Mouse (Mus musculus) lung, postnatal 0 days (tissue): Measurements from ENCODE around the gene Nrcam. TPM values are rescaled to one million over a fixed set of nuclear protein-coding genes. Genes with fewer than 3 reads are reported as not detected.

Experiments used
- ATAC-seq: fragments of 200-750 bp; cut with Nextera tagmentation; 2 replicates; pipeline ENCODE4 v1.8.0; 2017; ENCODE audit warnings: moderate library complexity
- DNase-seq: peaks from one replicate; pipeline ENCODE4 v3.0.0-alpha.2; 2016; ENCODE audit warnings: low spot score
- H3K27ac ChIP-seq: fragments of 300-500 bp; sonication (generic); 2 replicates; pipeline ENCODE4 v1.5.1; 2014; ENCODE audit warnings: antibody characterized with exemption, mild to moderate bottlenecking, low read length, mixed read lengths
- H3K27me3 ChIP-seq: fragments of 300-500 bp; sonication (generic); replicated peaks from 2 replicates; pipeline ENCODE4 v1.6.1; 2014; ENCODE audit warnings: low read length, mixed read lengths; ENCODE audit not compliant: insufficient read depth
- H3K36me3 ChIP-seq: fragments of 300-500 bp; sonication (generic); 2 replicates; pipeline ENCODE4 v1.6.1; 2014; ENCODE audit warnings: low read length, mixed read lengths; ENCODE audit not compliant: insufficient read depth
- H3K4me1 ChIP-seq: fragments of 300-500 bp; sonication (generic); 2 replicates; pipeline ENCODE4 v1.6.1; 2014; ENCODE audit warnings: antibody characterized with exemption, low read depth, low read length, mixed read lengths; ENCODE audit not compliant: insufficient read depth
- H3K4me2 ChIP-seq: fragments of 300-500 bp; sonication (generic); replicated peaks from 2 replicates; pipeline ENCODE4 v1.6.1; 2014; ENCODE audit warnings: low read depth, mild to moderate bottlenecking, low read length, moderate library complexity, mixed read lengths
- H3K4me3 ChIP-seq: fragments of 300-500 bp; sonication (generic); 2 replicates; pipeline ENCODE4 v1.5.1; 2014; ENCODE audit warnings: low read depth, low read length
- H3K9ac ChIP-seq: fragments of 300-500 bp; sonication (generic); replicated peaks from 2 replicates; pipeline ENCODE4 v1.6.1; 2014; ENCODE audit warnings: low read depth, mild to moderate bottlenecking
- H3K9me3 ChIP-seq: fragments of 300-500 bp; sonication (generic); 2 replicates; pipeline ENCODE4 v1.6.1; 2016; ENCODE audit warnings: low read length, mixed read lengths
- CTCF ChIP-seq: IDR thresholded peaks from 2 replicates; pipeline ENCODE4 v1.5.1; 2016; ENCODE audit warnings: antibody characterized with exemption, mild to moderate bottlenecking
- EP300 ChIP-seq: IDR thresholded peaks from 2 replicates; pipeline ENCODE4 v1.6.1; 2016; ENCODE audit warnings: antibody characterized with exemption, mild to moderate bottlenecking, control low read depth
- WGBS: fragments of 180-500 bp; shearing (Covaris S2); extraction: QIAGEN DNeasy Blood & Tissue Kit; methylation state at CpG from one replicate; pipeline ENCODE4 v1.1.7; 2014; 5-methylcytosine and 5-hydroxymethylcytosine counted together
- polyA plus RNA-seq: library from polyadenylated mRNA; unstranded; fragments of >200 nt; fragmentation: Nextera tagmentation; extraction: Ambion mirVana; gene quantifications from 2 replicates; pipeline ENCODE4 v1.2.1, GENCODE M21; 2015

The Nrcam gene
- polyA plus RNA-seq, 1 experiment from 2014 or later = 10.3 TPM

DNA sequence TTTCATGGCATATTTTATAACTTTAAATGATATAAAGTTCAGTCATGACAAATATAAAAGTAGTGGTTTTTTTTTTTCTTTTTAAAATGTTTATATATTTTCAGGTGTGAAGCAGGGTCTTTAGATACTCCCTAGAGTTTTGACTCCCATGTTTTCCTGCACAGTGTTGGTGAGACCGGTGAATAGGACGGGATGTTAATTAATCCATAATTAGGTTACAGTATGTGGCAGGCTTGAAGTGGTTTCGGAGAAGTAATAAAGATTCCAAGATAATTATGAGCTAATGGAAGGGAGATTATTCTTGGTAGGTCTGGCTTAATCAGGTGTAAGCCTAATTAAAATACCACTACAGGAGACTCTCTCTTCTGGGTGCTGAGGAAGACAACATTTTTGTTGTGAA, 17.5 kb downstream of the Nrcam start:
- no peak overlapping the region for H3K27ac ChIP-seq
- H3K4me3 ChIP-seq = no peak overlapping the region
- H3K4me1 ChIP-seq = no peaks in the 10 kb centered on the region
- no peaks in the 10 kb centered on the region for H3K27me3 ChIP-seq
- no peak overlapping the region for H3K9ac ChIP-seq
- ATAC-seq (no peak), DNase-seq (no peak)
- no peaks in the 10 kb centered on the region for H3K9me3 ChIP-seq
- no peak for TF ChIP-seq EP300
- no peak for TF ChIP-seq CTCF
- WGBS = 93% methylated on average over 3 of the region's 3 CpGs
- no peak overlapping the region for H3K4me2 ChIP-seq
- no peaks in the 10 kb centered on the region for H3K36me3 ChIP-seq

DNA sequence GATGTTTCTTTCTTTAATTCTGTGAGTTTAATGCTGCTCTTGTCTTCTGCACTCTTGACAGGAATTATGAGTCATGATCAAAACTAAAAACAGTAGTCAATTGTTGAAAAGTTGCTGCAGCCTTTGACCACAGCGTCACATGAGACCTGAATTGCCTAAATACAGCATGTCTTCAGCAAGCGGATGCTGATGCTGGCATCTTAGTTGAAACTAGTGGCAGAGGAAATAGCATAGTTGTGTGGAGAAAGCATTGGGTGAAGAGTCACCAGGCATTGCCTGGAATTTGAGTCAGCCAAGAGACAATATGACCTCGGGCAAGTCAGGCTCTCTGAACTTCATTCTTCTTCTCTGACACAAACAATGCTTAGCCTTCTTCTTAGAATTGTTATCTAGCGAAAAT, 26.4 kb downstream of the Nrcam start:
- DNase-seq = no peak
- TF ChIP-seq CTCF = no peak
- no peak for TF ChIP-seq EP300
- 71% methylated on average over 4 of the region's 4 CpGs for WGBS

DNA sequence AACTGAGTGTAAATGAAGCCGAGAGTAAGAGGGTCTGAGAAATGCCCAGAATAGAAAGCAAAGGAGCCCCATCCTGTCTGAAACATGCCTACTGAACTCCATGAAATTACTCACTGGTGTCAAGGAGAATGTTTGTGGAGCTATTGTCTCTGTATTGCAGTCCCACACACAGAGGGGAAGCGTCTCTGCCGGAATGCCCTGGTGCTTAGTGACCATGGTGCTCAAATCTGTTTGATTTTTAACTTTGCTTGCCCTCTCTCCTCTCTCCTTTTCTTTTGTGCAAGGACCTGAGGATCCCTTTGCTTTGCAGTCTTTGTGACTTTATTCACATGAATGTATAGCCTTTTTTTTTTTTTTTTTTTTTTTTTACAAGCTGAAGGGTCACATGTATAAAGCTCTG, 28.8 kb downstream of the Nrcam start:
- no peaks in the 10 kb centered on the region for H3K27me3 ChIP-seq
- H3K27ac ChIP-seq = no peak overlapping the region
- TF ChIP-seq EP300 (no peak), CTCF (no peak)
- H3K4me2 ChIP-seq = no peak overlapping the region
- H3K9me3 ChIP-seq = no peaks in the 10 kb centered on the region
- no peak overlapping the region for H3K4me3 ChIP-seq
- WGBS = 42% methylated on average over 3 of the region's 3 CpGs
- H3K36me3 ChIP-seq = no peaks in the 10 kb centered on the region
- H3K4me1 ChIP-seq = no peaks in the 10 kb centered on the region
- DNase-seq = no peak
- H3K9ac ChIP-seq = no peak overlapping the region
- ATAC-seq = no peak

More for the DNA sequence above, 26.4 kb downstream of the Nrcam start:
- H3K27ac ChIP-seq = no peak overlapping the region
- no peaks in the 10 kb centered on the region for H3K9me3 ChIP-seq
- H3K4me1 ChIP-seq = no peaks in the 10 kb centered on the region
- ATAC-seq = no peak
- no peak overlapping the region for H3K4me2 ChIP-seq
- no peak overlapping the region for H3K4me3 ChIP-seq
- no peaks in the 10 kb centered on the region for H3K27me3 ChIP-seq
- H3K36me3 ChIP-seq = no peaks in the 10 kb centered on the region
- H3K9ac ChIP-seq = no peak overlapping the region

DNA sequence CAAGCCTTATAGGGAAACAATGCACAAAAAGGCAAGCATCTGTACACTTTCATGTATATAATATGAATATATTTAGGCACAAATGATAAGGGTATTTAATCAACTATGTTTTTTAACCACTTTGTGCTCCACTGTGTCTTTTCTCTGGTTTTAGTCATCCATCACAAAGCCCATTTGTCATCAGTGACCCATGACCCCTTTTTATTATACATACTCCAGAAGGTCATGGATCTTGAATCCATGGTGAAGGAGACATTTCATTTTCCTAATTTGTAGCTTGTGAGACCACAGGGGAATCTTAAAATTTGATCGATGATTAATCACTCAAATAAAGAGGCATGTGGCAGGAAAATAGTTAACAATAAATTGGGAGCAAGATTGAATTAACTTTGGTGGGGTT, 29.2 kb downstream of the Nrcam start:
- H3K27ac ChIP-seq = no peak overlapping the region
- no peaks in the 10 kb centered on the region for H3K4me1 ChIP-seq
- no peaks in the 10 kb centered on the region for H3K9me3 ChIP-seq
- H3K9ac ChIP-seq = no peak overlapping the region
- ATAC-seq (no peak), DNase-seq (no peak)
- 98% methylated on average over 1 of the region's 1 CpGs for WGBS
- H3K27me3 ChIP-seq = no peaks in the 10 kb centered on the region
- no peaks in the 10 kb centered on the region for H3K36me3 ChIP-seq
- TF ChIP-seq EP300 (no peak), CTCF (no peak)
- H3K4me3 ChIP-seq = no peak overlapping the region
- H3K4me2 ChIP-seq = no peak overlapping the region

DNA sequence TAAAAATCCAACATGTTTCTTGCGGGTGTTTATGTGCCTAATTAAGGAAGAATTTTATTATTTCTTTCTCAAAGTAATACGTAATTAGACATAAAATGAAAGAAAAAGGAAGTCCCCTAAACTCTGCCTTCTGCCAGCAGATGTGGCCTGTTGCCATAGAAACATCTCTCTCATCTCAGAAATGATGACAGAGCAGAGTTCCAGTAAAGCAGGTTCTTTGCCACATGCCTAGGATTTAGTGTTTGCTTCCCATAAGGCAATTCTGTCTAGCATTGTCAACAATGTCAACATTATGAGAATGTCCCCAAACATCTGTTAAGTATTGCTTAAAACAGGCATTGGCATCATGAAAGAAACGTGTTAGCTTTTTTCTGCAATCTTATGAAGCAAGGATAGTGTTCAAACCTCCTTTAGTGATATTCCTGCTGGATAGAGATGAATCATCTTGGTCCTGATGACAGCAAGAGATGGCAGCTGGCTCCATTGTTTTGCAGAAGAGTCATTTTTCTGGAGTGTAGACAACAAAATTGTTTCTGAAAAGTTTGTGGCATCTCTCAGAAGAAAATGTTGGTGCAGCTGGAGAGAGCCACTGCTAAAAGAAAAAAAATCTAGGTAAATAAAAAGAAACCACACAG, 42.5 kb downstream of the Nrcam start:
- Histone ChIP-seq H3K36me3 (no peaks in the 10 kb centered on the region), H3K27ac (no peak overlapping the region), H3K9ac (no peak overlapping the region), H3K27me3 (no peaks in the 10 kb centered on the region), H3K9me3 (no peaks in the 10 kb centered on the region), H3K4me2 (no peak overlapping the region), H3K4me1 (no peaks in the 10 kb centered on the region), H3K4me3 (no peak overlapping the region)
- ATAC-seq (no peak), DNase-seq (peak; percentile 28)
- 51% methylated on average over 3 of the region's 3 CpGs for WGBS
- TF ChIP-seq EP300 (no peak), CTCF (no peak)

DNA sequence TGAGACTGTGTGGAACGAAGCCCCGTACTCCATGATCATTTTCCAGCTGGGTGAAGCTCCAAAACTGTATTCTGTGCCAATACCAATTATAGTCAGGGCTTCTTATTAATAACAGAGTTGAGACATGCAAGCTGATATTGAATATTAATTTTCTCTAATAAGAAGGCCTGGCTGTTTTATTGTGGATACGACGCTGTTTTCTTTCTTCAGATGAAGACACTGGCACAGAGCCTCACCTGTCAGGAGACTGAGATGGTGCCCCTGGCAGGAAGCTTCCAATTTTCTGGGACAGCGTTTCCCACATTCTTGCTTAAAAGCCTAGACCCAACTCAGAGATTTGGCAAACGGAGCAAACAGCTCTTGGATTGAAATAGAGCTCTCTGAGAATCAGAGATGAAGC, 47.3 kb downstream of the Nrcam start:
- H3K9me3 ChIP-seq = no peaks in the 10 kb centered on the region
- 83% methylated on average over 6 of the region's 6 CpGs for WGBS
- ATAC-seq (no peak), DNase-seq (no peak)
- no peak overlapping the region for H3K27ac ChIP-seq
- no peaks in the 10 kb centered on the region for H3K27me3 ChIP-seq
- TF ChIP-seq EP300 = no peak
- no peak for TF ChIP-seq CTCF
- no peak overlapping the region for H3K4me2 ChIP-seq
- H3K4me3 ChIP-seq = no peak overlapping the region
- H3K9ac ChIP-seq = no peak overlapping the region
- H3K36me3 ChIP-seq = no peaks in the 10 kb centered on the region
- no peaks in the 10 kb centered on the region for H3K4me1 ChIP-seq
